Mouse (Mus musculus) brain, embryonic 14.5 days (tissue): ENCODE measurements around the gene Srrm3.

Source experiments
- CTCF ChIP-seq: fragments of 200-500 bp; IDR thresholded peaks from 2 replicates; pipeline ENCODE4 v1.5.1; 2012; ENCODE audit warnings: inconsistent platforms, mild to moderate bottlenecking, moderate library complexity, borderline replicate concordance; ENCODE audit not compliant: insufficient read depth, insufficient read length; ENCODE audit errors: extremely low read depth
- POLR2A ChIP-seq: fragments of 200-500 bp; IDR thresholded peaks from 2 replicates; pipeline ENCODE4 v1.6.1; 2012; ENCODE audit warnings: mild to moderate bottlenecking, inconsistent platforms, borderline replicate concordance; ENCODE audit not compliant: poor library complexity, insufficient read depth, insufficient read length, severe bottlenecking; ENCODE audit errors: extremely low read depth

DNA sequence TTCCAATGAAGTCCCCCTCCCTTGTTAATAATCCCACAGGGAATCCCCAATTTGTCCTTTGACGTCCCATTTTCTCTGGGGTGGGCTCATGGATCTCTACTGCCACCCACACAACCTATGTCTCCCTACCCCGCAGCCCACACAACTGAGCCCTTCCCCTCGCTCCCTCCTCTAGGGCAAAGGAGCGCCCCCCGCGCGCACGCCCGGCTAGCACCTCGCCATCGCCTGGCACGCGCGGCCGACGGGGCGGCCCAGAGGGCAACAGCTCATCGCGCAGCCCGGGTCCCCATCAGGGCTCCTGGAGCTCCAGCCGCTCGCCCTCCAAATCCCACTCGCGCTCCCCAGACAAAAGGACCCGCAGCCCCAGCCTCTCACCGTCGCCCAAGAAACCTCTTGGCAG, 62.0 kb downstream of the Srrm3 start:
- TF ChIP-seq POLR2A (no peak), CTCF (no peak)
